Mouse (Mus musculus) adrenal gland, postnatal 36 days (tissue): ENCODE measurements around the gene Pdzrn3. TPM values are rescaled to one million over a fixed set of nuclear protein-coding genes. Genes with fewer than 3 reads are reported as not detected.

ENCODE experiments used
- DNase-seq, 2 experiments: peaks; one replicate each; pipeline ENCODE4 v3.0.0; 2021; ENCODE audit warnings: mixed read lengths in 1 of 2
- total RNA-seq, 2 experiments: library from RNA; stranded (reverse); gene quantifications; 2 replicates each; pipeline ENCODE4 v1.2.3; 2021

Gene Pdzrn3
- total RNA-seq, 2 experiments from 2014 or later = 19.1 to 25.7 TPM

GRCm38 (mm10) chr6:101328514-101328913 is 49.2 kb downstream of the Pdzrn3 start:
- DNase-seq = peak; percentile 13 to 41

GRCm38 (mm10) chr6:101327741-101328140 is 50.0 kb downstream of the Pdzrn3 start:
- DNase-seq = peak; percentile 6 to 19

- no peak for DNase-seq
Observed at GRCm38 (mm10) chr6:101327196-101327595, 50.5 kb downstream of the Pdzrn3 start.

- no peak for DNase-seq
Observed at GRCm38 (mm10) chr6:101325842-101326639, 51.7 kb downstream of the Pdzrn3 start.

GRCm38 (mm10) chr6:101322580-101322979 is 55.1 kb downstream of the Pdzrn3 start:
- DNase-seq = no peak

- peak; percentile 15 to 17 for DNase-seq
Observed at GRCm38 (mm10) chr6:101320386-101320785, 57.3 kb downstream of the Pdzrn3 start.

GRCm38 (mm10) chr6:101319374-101319967 is 58.2 kb downstream of the Pdzrn3 start:
- no peak for DNase-seq

GRCm38 (mm10) chr6:101318530-101318929 is 59.2 kb downstream of the Pdzrn3 start:
- no peak for DNase-seq

- no peak for DNase-seq
Observed at GRCm38 (mm10) chr6:101311446-101311845, 66.3 kb downstream of the Pdzrn3 start.

GRCm38 (mm10) chr6:101310491-101310890 is 67.2 kb downstream of the Pdzrn3 start:
- no peak for DNase-seq

GRCm38 (mm10) chr6:101307964-101308531 is 69.6 kb downstream of the Pdzrn3 start:
- no peak for DNase-seq

- no peak for DNase-seq
Observed at GRCm38 (mm10) chr6:101306834-101307233, 70.9 kb downstream of the Pdzrn3 start.

GRCm38 (mm10) chr6:101305543-101305942 is 72.2 kb downstream of the Pdzrn3 start:
- DNase-seq = no peak

- DNase-seq = no peak
Observed at GRCm38 (mm10) chr6:101303959-101304738, 73.5 kb downstream of the Pdzrn3 start.

- no peak for DNase-seq
Observed at GRCm38 (mm10) chr6:101303501-101303900, 74.2 kb downstream of the Pdzrn3 start.

- no peak for DNase-seq
Observed at GRCm38 (mm10) chr6:101301154-101301553, 76.5 kb downstream of the Pdzrn3 start.

GRCm38 (mm10) chr6:101299434-101299833 is 78.3 kb downstream of the Pdzrn3 start:
- DNase-seq = no peak

GRCm38 (mm10) chr6:101297563-101298520 is 79.9 kb downstream of the Pdzrn3 start:
- no peak for DNase-seq

GRCm38 (mm10) chr6:101296997-101297396 is 80.7 kb downstream of the Pdzrn3 start:
- DNase-seq = no peak

GRCm38 (mm10) chr6:101296280-101296679 is 81.4 kb downstream of the Pdzrn3 start:
- no peak for DNase-seq

- no peak for DNase-seq
Observed at GRCm38 (mm10) chr6:101293036-101293572, 84.6 kb downstream of the Pdzrn3 start.
